Mouse (Mus musculus) small intestine, adult 2 months (tissue): ENCODE data around the gene 3100002H09Rik.

Experiments
- CTCF ChIP-seq: fragments of 200-500 bp; IDR thresholded peaks from 2 replicates; pipeline ENCODE4 v1.5.1; 2012; ENCODE audit warnings: low read depth, mild to moderate bottlenecking, control low read depth, inconsistent platforms, low read length, moderate library complexity, mixed read lengths; ENCODE audit not compliant: insufficient replicate concordance, insufficient read length; ENCODE audit errors: extremely low read depth
- POLR2A ChIP-seq: fragments of 200-500 bp; IDR thresholded peaks from 2 replicates; pipeline ENCODE4 v1.6.1; 2012; ENCODE audit warnings: low read depth, mild to moderate bottlenecking, control low read depth, inconsistent platforms, low read length, moderate library complexity

DNA sequence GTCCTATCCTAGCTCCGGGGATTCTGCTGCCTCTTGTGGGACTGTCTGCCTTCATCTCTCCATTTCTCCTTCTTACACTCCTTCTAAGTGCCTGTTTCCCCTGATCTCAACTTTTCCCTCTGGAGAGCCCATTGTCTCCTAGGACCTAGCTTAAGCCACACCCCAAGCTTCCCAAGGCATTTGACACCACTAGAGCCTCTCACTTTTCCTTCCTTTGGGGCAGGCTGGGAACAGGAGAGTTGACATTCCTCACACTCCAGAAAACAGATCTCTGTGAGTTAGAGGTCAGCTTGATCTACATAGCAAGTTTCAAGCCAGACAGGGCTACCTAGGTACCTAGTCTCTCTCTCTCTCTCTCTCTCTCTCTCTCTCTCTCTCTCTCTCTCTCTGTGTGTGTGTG, 3.6 kb upstream of the 3100002H09Rik start:
- no peak for TF ChIP-seq CTCF
- TF ChIP-seq POLR2A = no peak
